Mouse (Mus musculus) layer of hippocampus, adult 8-10 months (tissue): ENCODE measurements around the gene Slc25a3. TPM values are rescaled to one million over a fixed set of nuclear protein-coding genes. Genes with fewer than 3 reads are reported as not detected.

Experiments used
- DNase-seq, 2 experiments: peaks; one replicate each; pipeline ENCODE4 v3.0.0; 2022; ENCODE audit warnings: low spot score in 2 of 2
- total RNA-seq, 4 experiments: library from RNA; stranded (reverse); gene quantifications; 2 replicates each; pipeline ENCODE4 v1.2.4; 2022

Slc25a3 gene
- total RNA-seq, result 100 to 1,000 TPM; 490 to 567 (median 535) TPM

DNA sequence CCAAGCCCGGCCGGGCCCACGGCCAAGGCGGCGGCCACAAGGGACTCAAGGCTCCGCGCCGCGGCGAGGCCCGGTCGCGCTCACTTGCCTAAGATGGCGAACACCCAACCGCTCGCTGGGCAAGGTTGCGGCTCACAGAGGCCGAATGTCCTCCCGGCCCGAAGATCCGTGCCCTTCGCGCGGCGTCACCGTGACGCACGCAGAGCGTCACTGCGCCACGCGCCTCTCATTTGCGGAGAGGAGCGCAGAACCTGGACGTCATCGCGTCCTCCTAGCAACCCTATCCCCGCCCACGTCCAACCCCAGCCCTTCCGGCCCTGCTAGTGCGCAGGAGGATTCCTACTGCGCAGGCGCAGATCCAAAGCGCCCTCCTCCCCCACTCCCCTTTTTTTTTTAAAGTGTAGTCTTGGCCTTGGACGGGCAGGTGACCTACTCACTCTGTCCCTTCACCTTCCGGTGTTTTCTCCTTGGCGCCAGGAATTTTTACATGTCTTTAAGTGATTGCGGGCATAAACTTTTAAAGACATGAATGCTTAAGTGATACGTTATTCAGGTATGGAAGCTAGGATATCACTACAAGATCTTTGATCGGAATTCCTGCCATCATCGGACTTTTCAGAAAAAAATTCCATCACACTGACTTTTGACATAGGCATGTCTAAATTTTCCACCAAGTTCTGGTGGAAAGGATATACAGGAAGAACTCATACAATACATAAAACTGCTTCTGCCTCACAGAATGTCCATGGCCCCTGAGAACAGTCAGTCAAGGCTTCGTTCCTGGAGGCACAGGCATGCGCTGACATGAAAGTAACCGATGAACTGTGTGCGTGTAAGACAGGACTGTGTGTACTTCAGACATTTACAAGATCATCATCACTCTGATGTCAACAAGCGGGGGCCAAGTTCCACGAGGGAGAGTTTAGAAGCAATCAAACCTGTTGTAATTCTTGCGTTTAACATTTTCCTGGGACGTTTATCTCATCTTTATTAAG lies at the start of gene Slc25a3:
Gene Slc25a3 (minus strand): TSS at position 232 of the 995 bp plus-strand sequence.
- DNase-seq, result peak; percentile 97 to 98

DNA sequence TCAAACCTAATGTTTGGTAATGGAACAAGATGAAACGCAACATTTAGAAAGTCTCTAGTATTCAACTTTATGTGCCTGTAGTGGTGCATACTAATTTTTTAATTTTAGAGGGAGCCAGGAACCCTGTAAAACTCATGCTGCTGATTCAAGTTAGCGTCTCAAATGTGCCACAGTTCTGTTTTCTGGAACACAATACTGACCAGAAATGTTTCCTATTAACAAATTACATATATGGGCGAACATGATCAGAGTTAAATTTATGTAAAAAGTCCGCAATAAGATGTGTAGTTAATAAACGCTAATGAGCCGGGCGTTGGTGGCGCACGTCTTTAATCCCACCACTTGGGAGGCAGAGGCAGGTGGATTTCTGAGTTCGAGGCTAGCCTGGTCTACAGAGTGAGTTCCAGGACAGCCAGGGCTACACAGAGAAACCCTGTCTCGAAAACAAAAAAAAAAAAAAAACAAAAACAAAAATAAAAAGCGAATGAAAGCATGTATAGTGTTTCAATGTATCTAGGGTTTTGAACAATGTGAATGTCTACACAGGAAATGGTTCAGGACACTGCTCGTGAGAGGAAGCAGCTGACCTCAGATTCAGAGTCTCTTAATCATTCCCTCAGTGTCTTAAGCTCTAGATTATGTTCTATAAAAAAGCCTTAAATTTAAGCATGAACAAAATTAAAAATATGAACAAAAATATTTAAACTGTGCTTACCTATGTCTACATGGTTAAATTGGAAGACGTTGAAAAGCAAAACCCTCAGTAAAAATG lies 48.7 kb upstream of the Slc25a3 start:
- no peak for DNase-seq

DNA sequence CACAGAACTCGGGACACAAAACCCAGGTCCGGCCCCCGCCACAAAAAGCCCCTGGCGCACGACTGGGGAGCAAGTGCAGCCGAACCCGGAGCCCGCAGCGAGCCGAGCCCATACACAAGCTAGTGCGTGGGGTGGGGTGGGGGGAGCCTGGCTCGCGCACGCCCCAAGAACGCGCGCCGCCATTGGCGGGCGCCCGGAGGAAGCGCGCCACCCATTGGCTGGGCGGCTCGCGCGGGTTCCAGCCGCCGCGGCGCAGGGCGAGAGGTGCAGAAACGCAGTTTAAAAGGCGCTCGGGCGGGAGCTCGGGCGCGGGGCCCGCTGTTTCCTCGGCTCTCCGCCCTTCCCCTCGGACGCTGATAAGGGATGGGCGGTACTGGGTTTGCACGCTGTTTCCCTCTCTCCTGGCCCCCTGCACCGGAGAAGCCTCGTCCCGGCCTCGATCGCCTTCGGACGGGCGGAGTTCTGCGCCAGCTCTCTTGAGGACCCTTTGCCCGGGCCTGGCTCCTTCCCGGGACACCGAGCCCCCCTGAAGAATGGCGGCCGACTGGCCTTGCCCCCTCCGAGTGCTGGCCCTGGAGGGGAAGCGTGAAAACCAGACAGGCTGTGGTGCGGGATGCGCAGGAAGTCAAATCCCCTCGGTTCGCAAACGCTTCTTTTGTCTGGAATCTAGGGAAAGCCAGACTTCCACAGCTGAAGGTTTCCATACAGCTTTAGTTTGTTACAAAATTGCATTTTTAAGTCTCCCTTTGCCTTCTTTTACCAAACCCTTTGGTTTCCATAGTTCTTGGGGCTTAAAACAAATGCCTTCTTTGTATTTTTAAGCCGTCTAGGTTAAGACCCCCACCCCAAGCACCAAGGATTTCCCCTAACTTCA lies 47.8 kb upstream of the Slc25a3 start:
- DNase-seq, result peak; percentile 81 to 93

DNA sequence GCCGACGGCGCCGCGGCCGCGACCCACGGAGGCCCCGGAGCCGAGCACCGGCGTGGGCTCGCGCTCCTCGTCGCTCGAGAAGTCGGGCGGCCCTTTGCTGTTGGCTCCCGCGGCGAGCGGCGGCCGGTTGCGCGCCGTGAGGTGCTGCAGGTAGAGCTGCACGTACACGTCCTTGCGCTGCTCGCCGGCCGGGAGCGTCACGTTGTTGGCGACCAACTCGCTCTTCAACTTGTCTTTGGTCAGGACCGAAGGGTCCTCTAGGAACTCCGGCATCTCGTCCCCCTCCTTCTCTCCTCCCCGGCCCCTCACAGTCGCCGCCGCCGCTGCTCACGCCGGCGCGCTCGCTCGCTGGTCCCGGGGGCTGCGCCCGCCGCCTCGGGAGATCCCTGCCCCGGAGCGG lies 47.2 kb upstream of the Slc25a3 start:
- no peak for DNase-seq

DNA sequence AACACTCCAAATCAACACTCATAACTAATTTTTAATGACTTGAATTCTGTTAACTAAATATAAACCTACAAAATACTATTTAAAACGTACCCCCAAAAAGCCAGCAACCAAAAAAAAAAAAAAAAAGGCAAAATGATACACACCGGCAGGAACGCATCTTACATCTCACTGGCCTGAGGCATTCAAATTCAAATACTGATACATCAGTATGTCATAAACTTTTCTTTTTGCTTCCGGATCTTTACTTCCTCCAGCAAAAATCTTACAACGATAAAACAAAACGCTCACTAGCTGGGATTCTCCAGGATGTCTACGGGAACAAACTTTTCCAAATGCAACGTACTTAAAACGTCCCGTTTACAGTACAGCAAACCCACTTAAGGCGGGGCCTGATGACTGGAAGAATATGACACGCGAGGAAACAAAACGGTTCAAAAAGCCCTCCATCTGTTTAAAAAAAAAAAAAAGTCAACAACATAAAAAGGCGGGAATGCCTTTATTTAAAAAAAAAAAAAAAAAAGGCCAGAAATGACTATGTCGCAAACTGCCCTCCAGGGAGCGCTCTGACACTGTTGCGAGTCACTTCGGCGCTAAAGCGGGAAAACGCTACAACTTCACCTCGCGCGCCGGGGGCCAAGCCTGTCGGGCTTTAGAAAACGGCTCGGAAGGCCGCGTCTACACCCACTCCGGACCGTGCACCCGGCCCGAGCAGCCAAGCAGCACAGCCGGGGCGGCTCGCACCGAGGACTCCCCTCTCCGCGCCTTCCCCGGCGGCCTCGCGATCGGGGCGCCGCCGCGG lies 46.5 kb upstream of the Slc25a3 start:
- peak; percentile 55 to 76 for DNase-seq

DNA sequence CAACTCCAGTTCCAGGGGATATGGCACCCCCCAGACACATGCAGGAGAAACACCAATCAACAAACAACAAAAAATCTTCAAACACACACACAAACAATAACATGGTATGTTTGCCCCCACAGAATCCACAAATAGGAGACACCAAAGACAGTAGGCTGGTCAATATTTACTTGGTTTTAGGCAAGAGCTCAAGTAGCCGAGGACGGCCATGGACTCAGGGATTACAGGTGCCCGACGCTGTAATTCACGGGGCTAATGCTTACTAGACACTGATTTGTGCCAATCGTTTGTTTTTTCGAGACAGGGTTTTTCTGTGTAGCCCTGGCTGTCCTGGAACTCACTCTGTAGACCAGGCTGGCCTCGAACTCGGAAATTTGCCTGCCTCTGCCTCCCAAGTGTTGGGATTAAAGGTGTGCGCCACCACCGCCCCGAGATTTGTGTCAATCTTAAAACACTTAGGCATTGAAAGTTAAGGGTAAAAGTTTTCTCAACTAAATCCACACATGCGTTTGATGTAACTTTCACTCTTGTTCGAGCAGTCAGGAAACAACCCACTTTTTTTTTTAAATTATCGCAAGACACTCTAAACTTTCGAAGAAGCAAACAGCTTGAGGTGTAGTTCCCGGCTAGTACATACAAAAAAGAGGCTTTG lies 45.7 kb upstream of the Slc25a3 start:
- DNase-seq, result no peak

DNA sequence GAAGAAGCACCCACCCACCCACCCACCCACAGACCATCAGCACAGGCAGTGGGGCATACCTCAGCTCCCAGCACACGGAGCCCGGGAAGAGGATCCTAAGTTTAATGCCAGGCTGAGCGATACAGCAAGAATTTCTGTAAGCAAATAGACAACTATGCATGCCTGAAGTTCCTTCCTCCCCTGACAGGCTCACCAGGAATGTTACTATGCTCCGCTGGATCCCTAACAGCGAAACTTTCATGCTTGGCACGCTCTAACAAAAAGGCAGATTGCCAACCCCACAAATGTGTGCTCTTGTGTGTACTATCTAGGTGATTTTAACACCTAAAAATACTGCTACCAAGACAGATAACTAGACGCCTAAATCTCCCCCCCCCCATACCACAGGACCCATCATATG lies 43.5 kb upstream of the Slc25a3 start:
- DNase-seq, result no peak

DNA sequence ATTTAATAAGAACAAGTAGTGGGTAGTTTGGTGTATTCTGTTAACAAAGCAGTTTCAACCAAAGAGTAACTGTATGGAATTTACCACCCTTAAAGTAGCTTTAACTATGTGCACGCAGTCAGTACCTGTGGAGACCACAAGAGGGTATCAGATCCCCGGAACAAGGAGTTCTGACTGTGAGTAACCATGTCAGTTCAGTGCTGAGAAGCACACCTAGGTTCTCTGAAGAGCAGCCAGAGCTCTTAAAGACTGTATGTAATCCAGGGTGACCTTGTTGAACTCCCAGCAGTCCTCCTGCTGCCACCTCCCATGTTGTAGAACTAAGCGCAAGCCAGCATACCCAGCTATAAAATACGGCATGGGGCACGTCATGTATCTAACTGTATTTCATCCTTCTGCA lies 43.0 kb upstream of the Slc25a3 start:
- no peak for DNase-seq

DNA sequence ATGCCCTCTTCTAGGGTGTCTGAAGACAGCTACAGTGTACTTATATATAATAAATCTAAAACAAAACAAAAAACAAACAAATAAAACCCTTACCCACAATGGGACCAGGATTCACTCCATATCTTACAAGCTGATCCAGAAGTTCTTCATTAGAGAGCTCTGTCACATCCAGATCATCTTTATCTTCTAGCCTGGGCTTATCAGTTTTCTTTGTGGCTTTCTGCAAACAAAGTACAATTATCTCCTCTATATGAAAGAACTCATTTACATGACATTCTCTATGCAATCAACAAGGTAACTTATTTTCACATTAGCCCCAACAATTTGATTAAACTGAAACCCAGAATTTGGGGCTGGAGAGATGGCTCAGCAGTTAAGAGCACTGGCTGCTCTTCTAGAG lies 42.0 kb upstream of the Slc25a3 start:
- DNase-seq, result no peak

DNA sequence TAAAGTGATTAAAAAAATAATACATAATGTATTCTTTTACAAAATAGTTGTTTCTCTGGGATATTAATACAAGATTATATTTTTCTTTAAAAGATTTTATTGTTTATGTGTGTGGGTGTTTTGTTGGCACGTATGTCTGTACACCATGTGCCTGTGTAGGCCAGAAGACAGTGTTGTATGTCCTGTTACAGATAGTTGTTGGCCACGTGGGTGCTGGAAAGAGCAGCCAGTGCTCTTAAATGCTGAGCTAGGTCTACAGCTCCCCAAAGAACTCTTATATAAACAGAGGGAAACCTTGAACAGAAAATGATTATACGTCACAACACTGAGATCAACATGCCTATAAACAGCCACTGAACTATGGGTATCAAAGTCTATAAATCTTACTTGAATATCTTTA lies 40.6 kb upstream of the Slc25a3 start:
- DNase-seq, result no peak

DNA sequence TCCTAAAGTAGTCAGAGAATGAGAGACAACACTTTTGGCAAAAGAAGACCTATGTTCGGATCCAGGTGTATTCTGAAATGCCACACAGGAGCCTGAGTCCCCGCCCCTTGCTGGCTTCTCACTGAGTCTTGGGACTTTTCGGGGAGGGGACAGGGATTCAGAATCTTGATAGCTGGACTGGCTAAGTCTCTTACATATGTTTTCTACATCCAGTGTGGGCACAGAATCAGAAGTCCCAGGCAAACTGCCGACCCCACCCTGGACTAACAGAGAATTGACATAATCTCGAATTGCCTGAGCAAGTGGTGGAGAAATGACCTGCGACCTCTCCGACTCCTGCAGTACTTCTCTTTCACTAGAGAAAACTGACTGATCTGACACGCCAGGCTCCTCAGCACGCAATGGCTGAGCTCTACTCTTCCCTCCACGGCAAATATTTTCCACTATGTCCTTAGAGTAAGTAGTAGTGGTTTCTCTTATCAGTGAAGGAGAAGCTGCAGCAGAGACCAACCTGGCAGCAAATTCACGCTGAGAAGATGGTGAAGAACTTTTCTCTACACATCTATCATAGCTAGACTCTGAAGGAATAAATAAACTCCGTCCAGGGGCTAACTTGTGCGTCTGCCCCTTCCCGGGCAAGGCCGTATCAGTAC lies 38.8 kb upstream of the Slc25a3 start:
- DNase-seq, result no peak

DNA sequence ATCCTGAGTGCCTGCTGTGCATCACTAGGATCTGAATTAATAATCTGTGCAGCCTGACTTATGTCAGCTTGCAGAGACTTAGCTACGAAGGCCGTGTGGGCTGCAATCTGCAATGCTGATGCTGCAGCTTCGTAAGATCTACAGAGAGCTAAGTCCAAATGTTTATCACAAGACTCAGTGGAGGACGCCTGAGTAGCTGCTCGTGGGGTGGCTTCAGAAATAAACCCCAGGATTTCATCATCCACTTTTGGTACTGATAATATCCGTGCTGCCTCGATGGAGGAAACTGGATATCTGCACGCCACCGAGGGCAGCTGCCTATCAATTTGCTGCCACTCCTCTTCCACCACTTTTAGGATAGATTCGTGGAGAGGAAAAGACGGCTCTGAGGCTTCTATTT lies 38.2 kb upstream of the Slc25a3 start:
- no peak for DNase-seq

DNA sequence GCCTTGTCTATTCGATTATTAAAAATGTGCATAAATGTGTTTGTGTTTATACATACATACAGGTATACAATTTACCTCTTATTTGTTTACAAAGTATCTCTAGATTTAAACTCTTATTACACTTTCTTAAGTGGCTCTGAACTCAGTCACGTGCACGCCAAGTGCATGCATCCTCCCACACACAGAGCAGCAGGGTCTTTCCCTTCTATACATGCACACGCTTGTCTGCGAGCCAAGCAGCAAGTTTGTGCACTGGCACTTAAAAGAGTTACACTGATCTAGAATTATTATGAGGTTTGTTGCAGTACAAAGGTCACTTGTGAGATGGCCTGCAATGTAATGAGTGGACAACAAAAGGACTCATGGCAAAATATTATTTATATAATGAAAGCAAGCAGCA lies 37.1 kb upstream of the Slc25a3 start:
- DNase-seq, result no peak

DNA sequence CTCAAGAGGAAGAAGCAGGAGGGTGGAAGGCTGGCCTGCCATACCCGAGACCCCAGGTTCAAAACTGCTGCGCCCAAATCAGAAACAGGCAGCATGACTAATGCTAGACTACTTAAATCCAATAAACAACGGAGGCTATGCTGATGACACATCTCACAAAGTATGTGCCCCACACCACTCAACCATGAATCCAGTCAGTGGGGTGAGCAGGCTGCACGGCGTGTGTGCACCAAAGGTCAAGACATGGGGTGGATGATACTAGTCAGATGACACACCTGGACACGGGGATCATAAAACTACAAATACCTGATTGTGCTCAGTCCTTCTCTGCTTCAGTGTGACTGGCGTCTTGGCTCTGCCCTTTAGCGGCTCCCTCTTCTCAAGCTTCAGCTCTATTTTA lies 34.6 kb upstream of the Slc25a3 start:
- no peak for DNase-seq

DNA sequence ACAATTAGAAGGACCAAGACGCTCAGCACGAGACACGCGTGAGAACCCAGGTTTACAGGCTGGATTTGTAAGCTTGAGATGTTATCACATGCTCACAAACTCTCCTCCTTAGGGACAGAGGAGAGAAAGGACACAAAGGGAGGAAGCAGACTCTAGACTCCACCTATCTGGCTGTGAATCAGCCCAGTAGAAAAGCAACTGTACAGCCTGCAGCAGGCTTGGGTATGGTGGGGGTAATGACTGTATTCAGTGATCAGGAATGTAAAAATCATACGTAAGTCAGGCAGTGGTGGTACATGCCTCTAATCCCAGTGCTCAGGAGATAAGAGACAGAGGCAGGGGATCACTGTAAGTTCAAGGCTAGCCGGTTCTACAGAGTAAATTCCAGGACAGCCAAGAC lies 32.5 kb upstream of the Slc25a3 start:
- DNase-seq, result no peak

DNA sequence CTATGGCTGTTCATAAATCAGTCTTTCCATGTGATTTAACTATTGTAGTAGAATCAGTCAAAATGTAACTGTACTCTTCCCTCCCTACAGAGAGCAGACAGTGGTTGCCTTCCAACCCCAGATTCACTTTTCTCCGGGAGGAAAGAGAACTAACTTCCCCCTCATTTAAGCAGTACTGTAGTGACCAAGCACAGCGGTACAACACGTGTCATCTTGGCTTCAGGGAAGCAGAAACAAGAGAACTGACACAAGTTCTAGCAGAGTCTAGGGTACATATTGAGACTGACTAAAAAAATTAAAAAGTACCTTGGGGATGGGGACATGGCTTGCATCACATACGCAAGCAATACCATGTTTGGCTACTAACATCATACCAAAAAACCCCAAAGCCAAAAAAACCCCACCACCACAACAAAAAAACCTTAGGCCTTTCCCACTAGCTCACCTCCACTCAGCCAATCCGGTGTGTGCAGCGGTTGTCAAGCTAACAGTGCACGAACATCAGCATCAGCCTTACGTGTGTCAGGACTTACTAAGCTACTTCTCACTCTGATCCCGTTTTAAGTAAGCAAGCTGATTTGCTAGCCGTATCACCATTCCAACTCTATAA lies 30.1 kb upstream of the Slc25a3 start:
- no peak for DNase-seq

DNA sequence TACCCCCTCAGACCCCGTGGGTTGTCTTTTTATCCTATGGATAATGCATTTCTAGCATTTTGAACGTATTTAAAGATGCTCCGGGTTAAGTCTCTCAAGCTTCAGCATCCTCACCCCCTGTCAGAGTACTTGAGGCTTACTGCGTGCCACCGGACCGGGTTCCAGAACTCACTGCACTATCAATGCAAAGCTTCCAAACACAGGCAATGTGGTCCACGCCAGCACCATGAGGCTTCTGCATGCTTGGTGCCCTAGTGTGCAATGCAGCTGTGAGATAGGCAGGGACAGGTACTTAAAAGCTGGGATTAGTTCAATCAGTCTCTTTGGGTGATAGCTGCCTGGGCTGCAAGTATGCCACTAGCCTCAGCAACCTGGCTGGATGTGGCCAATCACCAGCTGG lies 21.6 kb upstream of the Slc25a3 start:
- no peak for DNase-seq

DNA sequence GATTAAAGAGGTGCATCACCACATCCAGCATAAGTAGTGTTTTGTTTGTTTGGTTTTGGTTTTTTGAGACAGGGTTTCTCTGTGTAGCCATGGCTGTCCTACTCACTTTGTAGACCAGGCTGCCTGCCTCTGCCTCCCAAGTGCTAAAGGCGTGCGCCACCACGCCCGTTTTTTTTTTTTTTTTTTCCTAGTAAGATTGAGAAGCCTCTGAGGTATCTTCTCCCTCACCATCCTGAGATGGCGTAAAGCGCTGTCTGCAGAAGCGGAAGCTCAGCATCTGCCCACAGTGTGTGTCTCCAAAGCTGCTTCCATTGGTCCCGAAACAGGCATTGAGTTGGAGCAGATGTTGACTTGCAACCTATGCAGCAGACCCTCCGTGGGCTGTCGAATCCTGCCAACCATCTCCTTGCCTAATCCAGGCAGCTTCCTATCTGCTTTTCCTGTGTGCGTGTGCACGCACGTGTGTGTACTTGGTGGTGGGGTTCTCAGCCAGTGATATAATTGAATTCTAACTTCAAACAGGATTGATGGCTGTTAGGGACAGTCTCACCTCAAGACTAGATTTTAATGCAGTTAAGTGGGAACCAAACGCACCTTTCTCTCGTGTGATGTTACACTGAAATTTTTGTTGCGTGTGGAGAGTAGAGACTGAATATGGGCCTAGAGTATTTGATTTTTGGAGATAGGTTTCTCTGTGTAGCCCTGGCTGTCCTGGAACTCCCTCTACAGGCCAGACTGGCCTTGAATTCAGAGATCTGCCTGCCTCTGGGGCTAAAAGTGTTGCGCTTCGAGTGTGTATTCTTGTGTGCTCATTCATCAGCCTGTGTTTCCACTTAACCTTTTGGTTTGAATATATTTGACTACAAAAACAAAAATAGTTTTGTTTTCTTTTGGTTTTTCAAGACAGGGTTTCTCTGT lies 19.7 kb upstream of the Slc25a3 start:
- DNase-seq, result no peak
